Mouse (Mus musculus): ENCODE measurements at regions not wholly inside any gene's neighbourhood (a gene's known extent, or its start where the extent isn't known, plus 50 kb on each side); places are given as distances from the start of the nearest gene placed in this dataset.

GRCm38 (mm10) chr19:25922806-25923205, 250.6 kb downstream of the Dmrt2 start:
- Histone ChIP-seq H3K9me3 (replicated peaks) (no peaks in the 10 kb centered on the region), H3K9ac (no peak overlapping the region), H3K36me3 (ENCODE audit: poor library complexity, severe bottlenecking) (no peaks in the 10 kb centered on the region), H3K4me3 (no peak overlapping the region), H3K4me2 (no peak overlapping the region), H3K27me3 (no peaks in the 10 kb centered on the region), H3K4me1 (no peaks in the 10 kb centered on the region), H3K27ac (no peak overlapping the region)
- ATAC-seq, result no peak
- WGBS, result 100% methylated on average over 1 of the region's 1 CpGs

- H3K27me3 ChIP-seq, result no peaks in the 10 kb centered on the region
- no peak for ATAC-seq
- WGBS, result 81% methylated on average over 10 of the region's 10 CpGs
- no peaks in the 10 kb centered on the region for H3K9me3 ChIP-seq (replicated peaks)
- no peaks in the 10 kb centered on the region for H3K36me3 ChIP-seq (ENCODE audit: poor library complexity, severe bottlenecking)
- H3K4me1 ChIP-seq, result no peaks in the 10 kb centered on the region
- no peak overlapping the region for H3K4me3 ChIP-seq
- no peak overlapping the region for H3K27ac ChIP-seq
- H3K9ac ChIP-seq, result no peak overlapping the region
- H3K4me2 ChIP-seq, result no peak overlapping the region
Observed at GRCm38 (mm10) chr19:25923727-25924384, 251.6 kb downstream of the Dmrt2 start.

GRCm38 (mm10) chr19:25924385-25924769, 252.2 kb downstream of the Dmrt2 start:
- Histone ChIP-seq H3K4me2 (no peak overlapping the region), H3K4me3 (no peak overlapping the region), H3K27me3 (no peaks in the 10 kb centered on the region), H3K4me1 (no peaks in the 10 kb centered on the region), H3K36me3 (ENCODE audit: poor library complexity, severe bottlenecking) (no peaks in the 10 kb centered on the region), H3K9me3 (replicated peaks) (no peaks in the 10 kb centered on the region), H3K27ac (no peak overlapping the region), H3K9ac (no peak overlapping the region)
- 68% methylated on average over 5 of the region's 5 CpGs for WGBS
- no peak for ATAC-seq

GRCm38 (mm10) chr19:25927220-25927619, 255.0 kb downstream of the Dmrt2 start:
- H3K4me1 ChIP-seq, result no peaks in the 10 kb centered on the region
- WGBS, result 85% methylated on average over 9 of the region's 9 CpGs
- no peak for ATAC-seq
- no peaks in the 10 kb centered on the region for H3K36me3 ChIP-seq (ENCODE audit: poor library complexity, severe bottlenecking)
- H3K27me3 ChIP-seq, result no peaks in the 10 kb centered on the region
- no peak overlapping the region for H3K27ac ChIP-seq
- no peak overlapping the region for H3K4me3 ChIP-seq
- no peaks in the 10 kb centered on the region for H3K9me3 ChIP-seq (replicated peaks)
- H3K9ac ChIP-seq, result no peak overlapping the region
- no peak overlapping the region for H3K4me2 ChIP-seq

- 86% methylated on average over 9 of the region's 9 CpGs for WGBS
- Histone ChIP-seq H3K27me3 (no peaks in the 10 kb centered on the region), H3K4me2 (no peak overlapping the region), H3K4me1 (no peaks in the 10 kb centered on the region), H3K4me3 (no peak overlapping the region), H3K36me3 (ENCODE audit: poor library complexity, severe bottlenecking) (no peaks in the 10 kb centered on the region), H3K9ac (no peak overlapping the region), H3K27ac (no peak overlapping the region), H3K9me3 (replicated peaks) (no peaks in the 10 kb centered on the region)
- ATAC-seq, result no peak
Observed at GRCm38 (mm10) chr19:25937343-25937742, 265.1 kb downstream of the Dmrt2 start.

- Histone ChIP-seq H3K4me1 (no peaks in the 10 kb centered on the region), H3K4me2 (no peak overlapping the region), H3K9me3 (replicated peaks) (no peaks in the 10 kb centered on the region), H3K36me3 (ENCODE audit: poor library complexity, severe bottlenecking) (no peaks in the 10 kb centered on the region), H3K27me3 (no peaks in the 10 kb centered on the region), H3K9ac (no peak overlapping the region), H3K4me3 (no peak overlapping the region), H3K27ac (no peak overlapping the region)
- ATAC-seq, result peak; percentile 45; the same call in 1 of the 2 replicates
- WGBS, result 56% methylated on average over 5 of the region's 5 CpGs
Observed at GRCm38 (mm10) chr19:25971210-25971609, 299.0 kb downstream of the Dmrt2 start.

GRCm38 (mm10) chr19:25975202-25975601, 303.0 kb downstream of the Dmrt2 start:
- no peak overlapping the region for H3K4me2 ChIP-seq

GRCm38 (mm10) chr19:25980308-25980707, 308.1 kb downstream of the Dmrt2 start:
- ATAC-seq, result no peak
- no peaks in the 10 kb centered on the region for H3K36me3 ChIP-seq (ENCODE audit: poor library complexity, severe bottlenecking)
- no peak overlapping the region for H3K27ac ChIP-seq

More at GRCm38 (mm10) chr19:25975202-25975601, 303.0 kb downstream of the Dmrt2 start:
- Histone ChIP-seq H3K4me1 (no peaks in the 10 kb centered on the region), H3K27ac (no peak overlapping the region), H3K9ac (no peak overlapping the region), H3K9me3 (replicated peaks) (no peaks in the 10 kb centered on the region), H3K27me3 (no peaks in the 10 kb centered on the region), H3K4me3 (no peak overlapping the region), H3K36me3 (ENCODE audit: poor library complexity, severe bottlenecking) (no peaks in the 10 kb centered on the region)
- no peak for ATAC-seq

GRCm38 (mm10) chr19:26014620-26015180, 342.5 kb downstream of the Dmrt2 start:
- 37% methylated on average over 8 of the region's 8 CpGs for WGBS
- H3K4me3 ChIP-seq, result no peak overlapping the region
- H3K4me2 ChIP-seq, result no peak overlapping the region
- peaks cover 13% of the 10 kb centered on the region; the same call in 1 of the 2 replicates for H3K4me1 ChIP-seq
- no peak overlapping the region for H3K9ac ChIP-seq
- ATAC-seq, result peak; percentile 86
- no peaks in the 10 kb centered on the region for H3K9me3 ChIP-seq (replicated peaks)
- no peaks in the 10 kb centered on the region for H3K27me3 ChIP-seq
- H3K36me3 ChIP-seq (ENCODE audit: poor library complexity, severe bottlenecking), result no peaks in the 10 kb centered on the region
- H3K27ac ChIP-seq, result no peak overlapping the region

More at GRCm38 (mm10) chr19:25980308-25980707, 308.1 kb downstream of the Dmrt2 start:
- no peak overlapping the region for H3K4me2 ChIP-seq
- no peak overlapping the region for H3K4me3 ChIP-seq
- H3K27me3 ChIP-seq, result no peaks in the 10 kb centered on the region
- H3K9me3 ChIP-seq (replicated peaks), result no peaks in the 10 kb centered on the region
- whole genome bisulfite sequencing, result 78% methylated on average over 4 of the region's 4 CpGs
- no peak overlapping the region for H3K9ac ChIP-seq
- H3K4me1 ChIP-seq, result no peaks in the 10 kb centered on the region

GRCm38 (mm10) chr19:26021141-26021540, 348.9 kb downstream of the Dmrt2 start:
- Histone ChIP-seq H3K4me1 (no peaks in the 10 kb centered on the region), H3K36me3 (ENCODE audit: poor library complexity, severe bottlenecking) (no peaks in the 10 kb centered on the region), H3K4me2 (no peak overlapping the region), H3K9ac (no peak overlapping the region), H3K9me3 (replicated peaks) (no peaks in the 10 kb centered on the region), H3K27me3 (no peaks in the 10 kb centered on the region), H3K27ac (no peak overlapping the region), H3K4me3 (no peak overlapping the region)
- WGBS, result 70% methylated on average over 7 of the region's 7 CpGs
- ATAC-seq, result no peak

- H3K36me3 ChIP-seq (ENCODE audit: poor library complexity, severe bottlenecking), result no peaks in the 10 kb centered on the region
- H3K27ac ChIP-seq, result no peak overlapping the region
- no peak overlapping the region for H3K4me2 ChIP-seq
- no peak overlapping the region for H3K9ac ChIP-seq
- H3K27me3 ChIP-seq, result no peaks in the 10 kb centered on the region
- no peak overlapping the region for H3K4me3 ChIP-seq
- no peak for ATAC-seq
- H3K9me3 ChIP-seq (replicated peaks), result no peaks in the 10 kb centered on the region
- 91% methylated on average over 3 of the region's 3 CpGs for WGBS
- no peaks in the 10 kb centered on the region for H3K4me1 ChIP-seq
Observed at GRCm38 (mm10) chr19:26026103-26026502, 353.9 kb downstream of the Dmrt2 start.

- peak; percentile 30; the same call in 1 of the 2 replicates for ATAC-seq
- Histone ChIP-seq H3K4me3 (no peak overlapping the region), H3K9me3 (replicated peaks) (no peaks in the 10 kb centered on the region), H3K36me3 (ENCODE audit: poor library complexity, severe bottlenecking) (no peaks in the 10 kb centered on the region), H3K27me3 (no peaks in the 10 kb centered on the region), H3K27ac (no peak overlapping the region), H3K9ac (no peak overlapping the region), H3K4me2 (no peak overlapping the region), H3K4me1 (no peaks in the 10 kb centered on the region)
- WGBS, result 15% methylated on average over 7 of the region's 7 CpGs
Observed at GRCm38 (mm10) chr19:26037270-26037669, 365.1 kb downstream of the Dmrt2 start.

All from forebrain, embryonic 13.5 days (tissue).